Comparison of ENCODE assay signal across 21 mouse cellular contexts in the genomic region with DNA sequence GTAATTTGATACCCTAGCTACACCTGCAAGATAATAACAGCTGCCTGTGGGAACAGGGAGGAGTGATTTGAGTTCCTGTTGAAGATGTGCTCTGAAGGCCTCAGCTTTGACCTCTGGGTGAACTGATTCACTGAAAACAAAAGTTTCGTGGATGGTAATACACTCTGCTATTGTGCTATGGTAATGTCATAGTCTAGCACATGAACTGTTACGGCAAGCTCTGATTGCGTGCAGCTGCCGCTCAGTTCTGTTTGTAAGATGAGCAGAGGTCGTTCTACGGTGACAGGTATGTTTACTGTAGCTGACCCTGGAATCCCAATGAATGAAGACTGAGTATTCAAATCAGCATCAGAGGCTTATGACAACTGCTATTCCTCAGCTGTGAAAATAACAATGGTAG.
DNase-seq lines count a peak whose midpoint lies in the region; ATAC-seq and TF ChIP-seq lines count a peak whose summit lies in the region.
"Had no signal": no experiment of that assay in that cellular context is flagged by ENCODE, and none has a peak within 500 bp of the region (broad histone marks: within the 10 kb centered on the region; RNA-seq: fewer than 3 reads in every experiment).

No protein-coding gene starts in this region.

- ATAC-seq in kidney, embryonic 15.5 days (replicated peaks; ENCODE audit: low FRiP score) = 0 out of 2 replicates have a peak, but pooled peaks have one; percentile 40
- 0 out of 2 replicates have a peak, but pooled peaks have one; percentile 27 for ATAC-seq in midbrain, embryonic 13.5 days
- ATAC-seq in forebrain, postnatal 0 days = peak; percentile 81
- ATAC-seq: activated CD4-positive, CD25-positive, alpha-beta regulatory T cell, adult 4 months had no signal

- H3K9me3 ChIP-seq in kidney, embryonic 15.5 days (replicated peaks) = 0 out of 2 replicates have a peak, but pooled peaks cover under 1% of the 10 kb centered on the region
- 0 out of 2 replicates have a peak, but pooled peaks cover 3% of the 10 kb centered on the region for H3K9me3 ChIP-seq in midbrain, embryonic 13.5 days
- peaks cover 8% of the 10 kb centered on the region for H3K9me3 ChIP-seq in midbrain, embryonic 10.5 days (replicated peaks)
- 0 out of 2 replicates have a peak, but pooled peaks cover under 1% of the 10 kb centered on the region for H3K9me3 ChIP-seq in forebrain, postnatal 0 days (ENCODE audit: low read length)

- H3K4me1 ChIP-seq in kidney, embryonic 15.5 days = no peaks in the 10 kb centered on the region
- peaks cover 9% of the 10 kb centered on the region for H3K4me1 ChIP-seq in midbrain, embryonic 13.5 days (replicated peaks)
- H3K4me1 ChIP-seq in midbrain, embryonic 10.5 days = peaks cover 5% of the 10 kb centered on the region; the same call in 1 of the 2 replicates
- no peaks in the 10 kb centered on the region for H3K4me1 ChIP-seq in forebrain, postnatal 0 days (ENCODE audit: insufficient read depth)
- H3K4me1 ChIP-seq: limb, embryonic 12.5 days; megakaryocyte, embryonic 14.5 days had no signal

- WGBS in kidney, embryonic 15.5 days = 55% methylated on average over 6 of the region's 6 CpGs
- 67% methylated on average over 6 of the region's 6 CpGs for WGBS in midbrain, embryonic 13.5 days
- 85% methylated on average over 6 of the region's 6 CpGs for WGBS in midbrain, embryonic 10.5 days
- WGBS in forebrain, postnatal 0 days = 68% methylated on average over 6 of the region's 6 CpGs

- H3K27ac ChIP-seq in kidney, embryonic 15.5 days = no peak overlapping the region
- H3K27ac ChIP-seq in midbrain, embryonic 13.5 days = 0 out of 2 replicates have a peak overlapping the region, but pooled peaks have one; percentile 21
- H3K27ac ChIP-seq in midbrain, embryonic 10.5 days (replicated peaks) = no peak overlapping the region
- 0 out of 2 replicates have a peak overlapping the region, but pooled peaks have one; percentile 15 for H3K27ac ChIP-seq in forebrain, postnatal 0 days (ENCODE audit: low read depth, low read length)
- H3K27ac ChIP-seq: heart, embryonic 13.5 days; limb, embryonic 12.5 days had no signal

- TF ChIP-seq CTCF in brain, embryonic 14.5 days (IDR thresholded peaks at IDR 0.05; ENCODE audit: borderline replicate concordance, extremely low read depth, insufficient read depth, insufficient read length) = no peak
- TF ChIP-seq CTCF in forebrain, postnatal 0 days (IDR thresholded peaks at IDR 0.05; ENCODE audit: low read depth) = no peak

- H3K4me2 ChIP-seq in kidney, embryonic 15.5 days = no peak overlapping the region
- no peak overlapping the region for H3K4me2 ChIP-seq in midbrain, embryonic 13.5 days (replicated peaks)
- no peak overlapping the region for H3K4me2 ChIP-seq in forebrain, postnatal 0 days (ENCODE audit: low read depth)
- H3K4me2 ChIP-seq: heart, embryonic 13.5 days; limb, embryonic 12.5 days had no signal

- H3K36me3 ChIP-seq in kidney, embryonic 15.5 days = peaks cover 82% of the 10 kb centered on the region
- H3K36me3 ChIP-seq in midbrain, embryonic 13.5 days = peaks cover 28% of the 10 kb centered on the region
- peaks cover 87% of the 10 kb centered on the region for H3K36me3 ChIP-seq in midbrain, embryonic 10.5 days
- H3K36me3 ChIP-seq in forebrain, postnatal 0 days (ENCODE audit: insufficient read depth) = peaks cover 22% of the 10 kb centered on the region

- no peak for TF ChIP-seq POLR2A in brain, embryonic 14.5 days (IDR thresholded peaks at IDR 0.05; ENCODE audit: borderline replicate concordance, extremely low read depth, insufficient read depth, insufficient read length, poor library complexity, severe bottlenecking)

- no peak overlapping the region for H3K9ac ChIP-seq in kidney, embryonic 15.5 days
- no peak overlapping the region for H3K9ac ChIP-seq in midbrain, embryonic 13.5 days (replicated peaks)
- H3K9ac ChIP-seq in forebrain, postnatal 0 days = no peak overlapping the region
- H3K9ac ChIP-seq: heart, embryonic 13.5 days; limb, embryonic 12.5 days had no signal

- no peak overlapping the region for H3K4me3 ChIP-seq in kidney, embryonic 15.5 days (replicated peaks)
- H3K4me3 ChIP-seq in midbrain, embryonic 13.5 days (replicated peaks) = no peak overlapping the region
- H3K4me3 ChIP-seq in midbrain, embryonic 10.5 days = no peak overlapping the region
- H3K4me3 ChIP-seq in forebrain, postnatal 0 days (ENCODE audit: low read depth, low read length) = no peak overlapping the region
- H3K4me3 ChIP-seq: heart, embryonic 13.5 days; limb, embryonic 12.5 days; megakaryocyte, embryonic 14.5 days had no signal

- H3K27me3 ChIP-seq in kidney, embryonic 15.5 days = no peaks in the 10 kb centered on the region
- no peaks in the 10 kb centered on the region for H3K27me3 ChIP-seq in midbrain, embryonic 13.5 days
- no peaks in the 10 kb centered on the region for H3K27me3 ChIP-seq in midbrain, embryonic 10.5 days (ENCODE audit: low read depth, poor library complexity, severe bottlenecking)
- no peaks in the 10 kb centered on the region for H3K27me3 ChIP-seq in forebrain, postnatal 0 days (ENCODE audit: insufficient read depth, low read length)
- H3K27me3 ChIP-seq: heart, embryonic 13.5 days; limb, embryonic 12.5 days; megakaryocyte, embryonic 14.5 days had no signal

- DNase-seq in kidney, adult 9 months = no peak
- DNase-seq in midbrain, embryonic 10.5 days (ENCODE audit: low spot score) = no peak
- peak; percentile 25 for DNase-seq in brain, embryonic 14.5 days (ENCODE audit: low read depth)
- DNase-seq in forebrain, postnatal 0 days = peak; percentile 14
- no peak for DNase-seq in heart, postnatal 4 days
- DNase-seq: adrenal gland, postnatal 14 days; cerebellum, adult 18-20 months; cerebellum, postnatal 25 days; embryo, embryonic 11 days; heart, adult 18-20 months; heart, postnatal 36 days; kidney, adult 2 months; kidney, postnatal 4 days; lung, adult 18-20 months; right cerebral cortex, postnatal 4 days had no signal

Comparison
In these comparisons a context has a peak if more than half of its experiments do, and no peak if none do; other contexts are left out.
1. H3K27ac ChIP-seq: peak in midbrain, embryonic 13.5 days (single experiment) and forebrain, postnatal 0 days (single experiment); none in kidney, embryonic 15.5 days (single experiment) and midbrain, embryonic 10.5 days (single experiment).
2. ATAC-seq: peak in every context shown above with its lines; median percentile 81 in forebrain, postnatal 0 days; 40 in kidney, embryonic 15.5 days; 27 in midbrain, embryonic 13.5 days.
3. DNase-seq: peak in brain, embryonic 14.5 days (single experiment) and forebrain, postnatal 0 days (single experiment); none in kidney, adult 9 months (single experiment), midbrain, embryonic 10.5 days (single experiment) and heart, postnatal 4 days (single experiment).